Mouse (Mus musculus): ENCODE data around the gene Phc3.

Gene Phc3

DNA sequence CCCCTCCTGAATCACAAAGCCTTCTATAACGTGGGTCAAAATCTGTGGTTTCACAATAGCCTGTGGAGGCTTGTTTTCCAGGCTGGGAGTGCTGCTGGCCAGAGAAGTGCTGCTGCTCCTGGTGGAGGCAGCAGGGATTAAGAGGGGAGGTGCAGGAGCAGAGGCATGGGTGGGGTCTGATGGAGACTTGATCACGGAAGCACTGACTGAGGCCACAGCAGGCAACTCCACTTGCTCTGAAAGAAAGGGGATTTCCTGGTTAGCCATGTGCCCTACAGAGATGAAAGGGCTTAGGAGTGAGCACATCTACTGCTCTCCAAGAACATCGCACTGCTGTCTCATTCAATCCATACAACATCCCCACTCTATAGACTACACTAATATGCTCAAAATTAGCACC is 39.4 kb downstream of the Phc3 start:
- peaks cover 24% of the 10 kb centered on the region for H3K4me1 ChIP-seq (replicated peaks; ENCODE audit: low read depth, low read length)
- no peak for TF ChIP-seq POU5F1 (IDR thresholded peaks at IDR 0.05; ENCODE audit: borderline replicate concordance, low read length)
- TF ChIP-seq CTCF (conservative IDR thresholded peaks at IDR 0.05; ENCODE audit: low read length) = peak; percentile 14; the same call in 1 of the 2 replicates
- H3K27me3 ChIP-seq (ENCODE audit: insufficient read depth, low read length) = no peaks in the 10 kb centered on the region
- no peaks in the 10 kb centered on the region for H3K9me3 ChIP-seq (ENCODE audit: low read length)
- H3K36me3 ChIP-seq (ENCODE audit: insufficient read depth, low read length) = peaks cover 21% of the 10 kb centered on the region
- H3K4me3 ChIP-seq (replicated peaks; ENCODE audit: low read length) = no peak overlapping the region

DNA sequence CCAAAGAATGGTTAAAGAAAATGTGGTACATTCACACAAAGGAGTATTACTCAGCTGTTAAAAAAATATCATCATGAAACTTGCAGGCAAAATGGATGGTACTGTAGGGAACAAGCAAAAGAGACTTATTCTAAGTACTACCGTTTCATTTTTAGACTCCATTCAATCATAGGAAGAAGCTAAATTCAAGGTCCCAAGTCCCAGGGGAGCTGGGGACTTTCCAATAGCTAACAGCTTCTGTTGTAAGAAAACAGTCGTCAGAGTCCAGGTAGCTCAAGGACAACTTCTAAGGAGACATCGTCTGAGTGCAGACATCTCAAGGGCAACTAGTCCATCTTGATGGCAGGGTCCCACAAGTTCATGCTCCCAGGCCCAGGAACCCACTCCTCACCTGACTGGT is 41.6 kb downstream of the Phc3 start:
- no peak for TF ChIP-seq NANOG (IDR thresholded peaks at IDR 0.05; ENCODE audit: borderline replicate concordance, low read length)
- no peak for TF ChIP-seq CTCF (conservative IDR thresholded peaks at IDR 0.05; ENCODE audit: low read length)
- TF ChIP-seq POU5F1 (IDR thresholded peaks at IDR 0.05; ENCODE audit: borderline replicate concordance, low read length) = no peak
- Histone ChIP-seq H3K4me1 (replicated peaks; ENCODE audit: low read depth, low read length) (peaks cover 24% of the 10 kb centered on the region), H3K36me3 (ENCODE audit: insufficient read depth, low read length) (peaks cover 22% of the 10 kb centered on the region), H3K9me3 (ENCODE audit: low read length) (no peaks in the 10 kb centered on the region), H3K4me3 (replicated peaks; ENCODE audit: low read length) (no peak overlapping the region), H3K27me3 (ENCODE audit: insufficient read depth, low read length) (no peaks in the 10 kb centered on the region)

GRCm38 (mm10) chr3:30917160-30917559 is 52.1 kb downstream of the Phc3 start:
- peaks cover 7% of the 10 kb centered on the region for H3K9me3 ChIP-seq (ENCODE audit: low read length)

DNA sequence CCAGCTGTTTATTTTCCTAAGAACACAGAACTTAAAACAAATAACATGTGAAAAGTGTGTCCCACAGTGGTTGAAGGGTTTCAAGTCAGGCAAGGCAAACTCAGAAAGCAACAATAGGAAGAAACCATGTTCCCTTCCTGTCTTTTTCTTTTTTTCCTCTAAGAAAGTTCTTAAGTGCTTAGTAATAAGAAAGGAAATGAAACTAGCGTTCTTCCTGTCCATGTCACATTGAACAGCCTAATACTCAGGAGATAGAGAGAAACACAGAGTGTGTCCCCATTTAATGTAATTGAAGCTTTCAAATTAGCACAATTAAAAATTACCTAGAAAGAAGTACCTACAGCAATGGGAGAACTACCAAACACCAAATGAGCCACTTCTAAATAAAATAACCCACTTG is 64.6 kb downstream of the Phc3 start:
- no peaks in the 10 kb centered on the region for H3K4me1 ChIP-seq (replicated peaks; ENCODE audit: low read depth, low read length)
- H3K9me3 ChIP-seq (ENCODE audit: low read length) = no peaks in the 10 kb centered on the region
- H3K27me3 ChIP-seq (ENCODE audit: insufficient read depth, low read length) = no peaks in the 10 kb centered on the region
- H3K4me3 ChIP-seq (replicated peaks; ENCODE audit: low read length) = no peak overlapping the region
- no peak for TF ChIP-seq NANOG (IDR thresholded peaks at IDR 0.05; ENCODE audit: borderline replicate concordance, low read length)
- no peak for TF ChIP-seq POU5F1 (IDR thresholded peaks at IDR 0.05; ENCODE audit: borderline replicate concordance, low read length)
- no peak for TF ChIP-seq CTCF (conservative IDR thresholded peaks at IDR 0.05; ENCODE audit: low read length)
- peaks cover 75% of the 10 kb centered on the region for H3K36me3 ChIP-seq (ENCODE audit: insufficient read depth, low read length)

More at GRCm38 (mm10) chr3:30917160-30917559, 52.1 kb downstream of the Phc3 start:
- Histone ChIP-seq H3K4me3 (replicated peaks; ENCODE audit: low read length) (no peak overlapping the region), H3K36me3 (ENCODE audit: insufficient read depth, low read length) (peaks cover 48% of the 10 kb centered on the region), H3K4me1 (replicated peaks; ENCODE audit: low read depth, low read length) (no peaks in the 10 kb centered on the region), H3K27me3 (ENCODE audit: insufficient read depth, low read length) (no peaks in the 10 kb centered on the region)
- no peak for TF ChIP-seq CTCF (conservative IDR thresholded peaks at IDR 0.05; ENCODE audit: low read length)
- no peak for TF ChIP-seq POU5F1 (IDR thresholded peaks at IDR 0.05; ENCODE audit: borderline replicate concordance, low read length)
- TF ChIP-seq NANOG (IDR thresholded peaks at IDR 0.05; ENCODE audit: borderline replicate concordance, low read length) = no peak

DNA sequence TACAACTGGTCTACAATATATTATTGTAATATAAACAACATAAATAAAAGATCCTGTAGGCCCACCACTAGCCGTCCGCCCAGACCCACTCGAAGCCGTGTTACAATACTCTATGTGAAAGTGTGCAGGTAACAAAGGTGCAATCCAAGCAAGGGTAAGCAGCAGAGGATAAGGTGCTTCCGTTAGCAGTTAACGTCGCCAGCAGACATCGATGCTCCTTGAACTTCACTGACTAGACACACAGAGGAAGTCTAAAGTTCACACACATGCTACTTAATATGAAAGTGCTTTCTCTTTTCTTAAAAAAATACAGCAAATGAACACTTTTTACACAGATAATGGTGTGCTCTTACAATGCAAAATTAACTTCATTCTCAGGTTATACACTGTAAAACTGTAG is 69.8 kb downstream of the Phc3 start:
- H3K27me3 ChIP-seq (ENCODE audit: insufficient read depth, low read length) = no peaks in the 10 kb centered on the region
- H3K4me3 ChIP-seq (replicated peaks; ENCODE audit: low read length) = no peak overlapping the region
- TF ChIP-seq POU5F1 (IDR thresholded peaks at IDR 0.05; ENCODE audit: borderline replicate concordance, low read length) (no peak), NANOG (IDR thresholded peaks at IDR 0.05; ENCODE audit: borderline replicate concordance, low read length) (no peak), CTCF (conservative IDR thresholded peaks at IDR 0.05; ENCODE audit: low read length) (no peak)
- peaks cover 66% of the 10 kb centered on the region for H3K36me3 ChIP-seq (ENCODE audit: insufficient read depth, low read length)
- H3K9me3 ChIP-seq (ENCODE audit: low read length) = no peaks in the 10 kb centered on the region
- H3K4me1 ChIP-seq (replicated peaks; ENCODE audit: low read depth, low read length) = peaks cover 11% of the 10 kb centered on the region

DNA sequence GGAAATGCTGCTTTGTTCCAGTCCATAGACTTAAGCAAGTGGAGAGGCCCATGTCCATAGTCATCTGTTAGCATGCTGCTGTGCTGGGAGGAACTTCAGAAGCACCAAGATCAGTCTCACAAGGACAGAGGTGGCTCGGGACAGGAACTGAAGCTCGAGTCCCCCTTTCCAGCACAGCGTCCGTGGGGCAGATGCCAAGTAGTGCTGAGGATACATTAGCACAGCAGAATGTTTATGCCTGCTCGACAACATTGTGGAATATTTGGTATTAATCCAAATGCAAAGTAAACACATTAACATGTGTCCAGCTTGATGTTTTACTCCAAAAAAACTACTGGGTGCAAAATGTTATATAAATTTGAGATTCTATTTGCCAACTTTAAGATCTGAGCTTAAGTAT is 72.5 kb downstream of the Phc3 start:
- Histone ChIP-seq H3K36me3 (ENCODE audit: insufficient read depth, low read length) (peaks cover 53% of the 10 kb centered on the region), H3K4me3 (replicated peaks; ENCODE audit: low read length) (no peak overlapping the region), H3K9me3 (ENCODE audit: low read length) (no peaks in the 10 kb centered on the region), H3K27me3 (ENCODE audit: insufficient read depth, low read length) (no peaks in the 10 kb centered on the region), H3K4me1 (replicated peaks; ENCODE audit: low read depth, low read length) (peaks cover 16% of the 10 kb centered on the region)
- TF ChIP-seq NANOG (IDR thresholded peaks at IDR 0.05; ENCODE audit: borderline replicate concordance, low read length) (no peak), POU5F1 (IDR thresholded peaks at IDR 0.05; ENCODE audit: borderline replicate concordance, low read length) (no peak), CTCF (conservative IDR thresholded peaks at IDR 0.05; ENCODE audit: low read length) (no peak)

- Histone ChIP-seq H3K4me1 (replicated peaks; ENCODE audit: low read depth, low read length) (peaks cover 59% of the 10 kb centered on the region), H3K4me3 (replicated peaks; ENCODE audit: low read length) (no peak overlapping the region), H3K27me3 (ENCODE audit: insufficient read depth, low read length) (no peaks in the 10 kb centered on the region), H3K36me3 (ENCODE audit: insufficient read depth, low read length) (peaks cover 7% of the 10 kb centered on the region; the same call in 1 of the 2 replicates), H3K9me3 (ENCODE audit: low read length) (no peaks in the 10 kb centered on the region)
- TF ChIP-seq CTCF (conservative IDR thresholded peaks at IDR 0.05; ENCODE audit: low read length) (no peak), NANOG (IDR thresholded peaks at IDR 0.05; ENCODE audit: borderline replicate concordance, low read length) (peak; percentile 71; the same call in 1 of the 2 replicates), POU5F1 (IDR thresholded peaks at IDR 0.05; ENCODE audit: borderline replicate concordance, low read length) (peak; percentile 88)
Observed at GRCm38 (mm10) chr3:30889014-30889413, 80.2 kb downstream of the Phc3 start.

DNA sequence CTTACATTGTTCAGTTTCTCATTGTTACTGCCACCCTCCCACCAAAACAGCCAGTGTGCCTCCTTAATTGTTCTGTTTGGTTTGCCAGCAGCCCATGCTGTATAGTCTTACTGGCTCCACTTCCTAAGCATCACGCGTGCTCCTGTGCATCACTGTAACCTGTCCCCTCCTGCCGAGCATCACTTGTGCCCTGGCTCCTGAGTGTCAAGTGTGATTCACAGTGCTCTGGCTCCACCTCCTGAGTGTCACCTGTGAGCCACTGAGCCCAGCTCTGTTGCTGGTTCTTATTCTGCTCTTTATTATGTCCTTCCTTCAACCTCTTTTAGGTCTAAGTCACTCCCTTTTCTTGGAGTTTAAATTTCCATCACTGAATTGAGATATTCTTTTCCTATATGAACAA is 81.8 kb downstream of the Phc3 start:
- TF ChIP-seq CTCF (conservative IDR thresholded peaks at IDR 0.05; ENCODE audit: low read length) = no peak
- no peak for TF ChIP-seq POU5F1 (IDR thresholded peaks at IDR 0.05; ENCODE audit: borderline replicate concordance, low read length)
- TF ChIP-seq NANOG (IDR thresholded peaks at IDR 0.05; ENCODE audit: borderline replicate concordance, low read length) = no peak
- no peaks in the 10 kb centered on the region for H3K9me3 ChIP-seq (ENCODE audit: low read length)
- no peaks in the 10 kb centered on the region for H3K27me3 ChIP-seq (ENCODE audit: insufficient read depth, low read length)
- peaks cover 59% of the 10 kb centered on the region for H3K4me1 ChIP-seq (replicated peaks; ENCODE audit: low read depth, low read length)
- H3K4me3 ChIP-seq (replicated peaks; ENCODE audit: low read length) = no peak overlapping the region
- H3K36me3 ChIP-seq (ENCODE audit: insufficient read depth, low read length) = peaks cover 5% of the 10 kb centered on the region; the same call in 1 of the 2 replicates

DNA sequence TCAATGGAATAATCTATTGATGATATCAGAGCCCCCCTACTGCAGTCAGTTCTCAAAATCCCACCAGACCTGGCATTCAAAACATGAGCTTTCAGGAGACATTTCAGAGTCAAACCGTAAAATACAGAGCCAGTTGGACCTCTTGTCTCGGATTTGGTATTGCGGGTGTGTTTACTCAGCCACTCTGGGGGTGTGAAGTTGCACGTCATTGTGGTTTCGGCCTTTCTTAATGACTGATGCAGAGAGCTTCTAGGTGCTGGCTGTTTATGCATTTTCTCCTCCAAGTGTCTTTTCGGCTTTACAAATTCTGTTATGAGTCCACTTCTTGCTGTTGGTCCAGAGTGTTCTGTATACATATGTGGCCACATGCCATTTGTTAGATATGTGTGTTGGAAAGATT is 92.5 kb downstream of the Phc3 start:
- Histone ChIP-seq H3K9me3 (ENCODE audit: low read length) (no peaks in the 10 kb centered on the region), H3K4me1 (replicated peaks; ENCODE audit: low read depth, low read length) (no peaks in the 10 kb centered on the region), H3K4me3 (replicated peaks; ENCODE audit: low read length) (no peak overlapping the region), H3K36me3 (ENCODE audit: insufficient read depth, low read length) (peaks cover 39% of the 10 kb centered on the region), H3K27me3 (ENCODE audit: insufficient read depth, low read length) (no peaks in the 10 kb centered on the region)
- no peak for TF ChIP-seq NANOG (IDR thresholded peaks at IDR 0.05; ENCODE audit: borderline replicate concordance, low read length)
- TF ChIP-seq POU5F1 (IDR thresholded peaks at IDR 0.05; ENCODE audit: borderline replicate concordance, low read length) = no peak

All from E14TG2a.4 (cell line).